Mouse (Mus musculus): ENCODE measurements around the gene Aldh1a1.

- TF ChIP-seq CTCF (IDR thresholded peaks at IDR 0.05; ENCODE audit: borderline replicate concordance, extremely low read depth, insufficient read depth, insufficient read length) (no peak), POLR2A (IDR thresholded peaks at IDR 0.05; ENCODE audit: borderline replicate concordance, extremely low read depth, insufficient read depth, insufficient read length, poor library complexity, severe bottlenecking) (no peak)
Observed at GRCm38 (mm10) chr19:20562396-20562795, 69.9 kb downstream of the Aldh1a1 start.
